Mouse (Mus musculus) liver, embryonic 16.5 days (tissue): ENCODE results near the gene Atp5j. TPM values are rescaled to one million over a fixed set of nuclear protein-coding genes. Genes with fewer than 3 reads are reported as not detected.

ENCODE experiments used
- ATAC-seq: fragments of 200-750 bp; cut with Nextera tagmentation; 2 replicates; pipeline ENCODE4 v1.8.0; 2017; ENCODE audit warnings: low read depth, mild to moderate bottlenecking, moderate number of reproducible peaks, moderate library complexity
- H3K27ac ChIP-seq: fragments of 300-500 bp; sonication (generic); 2 replicates; pipeline ENCODE4 v1.5.1; 2014; ENCODE audit warnings: mild to moderate bottlenecking, low read length
- H3K27me3 ChIP-seq: fragments of 300-500 bp; sonication (generic); 2 replicates; pipeline ENCODE4 v1.6.1; 2014; ENCODE audit warnings: low read depth, low read length, mixed read lengths; ENCODE audit not compliant: control insufficient read depth, insufficient read depth
- H3K36me3 ChIP-seq: fragments of 300-500 bp; sonication (generic); 2 replicates; pipeline ENCODE4 v1.6.1; 2014; ENCODE audit warnings: mild to moderate bottlenecking; ENCODE audit not compliant: control insufficient read depth, insufficient read depth
- H3K4me1 ChIP-seq: fragments of 300-500 bp; sonication (generic); 2 replicates; pipeline ENCODE4 v1.6.1; 2014; ENCODE audit warnings: low read depth, low read length, mixed read lengths; ENCODE audit not compliant: control insufficient read depth
- H3K4me2 ChIP-seq: fragments of 300-500 bp; sonication (generic); 2 replicates; pipeline ENCODE4 v1.6.1; 2014; ENCODE audit warnings: low read depth, low read length, mixed read lengths
- H3K4me3 ChIP-seq: fragments of 300-500 bp; sonication (generic); 2 replicates; pipeline ENCODE4 v1.5.1; 2014; ENCODE audit warnings: low read depth, mild to moderate bottlenecking, low read length
- H3K9ac ChIP-seq: fragments of 300-500 bp; sonication (generic); 2 replicates; pipeline ENCODE4 v1.6.1; 2014; ENCODE audit warnings: low read depth, low read length
- H3K9me3 ChIP-seq: fragments of 300-500 bp; sonication (generic); replicated peaks from 2 replicates; pipeline ENCODE4 v1.6.1; 2016; ENCODE audit warnings: low read length; ENCODE audit not compliant: control insufficient read depth
- WGBS: fragments of 180-500 bp; shearing (Covaris S2); extraction: QIAGEN DNeasy Blood & Tissue Kit; methylation state at CpG from one replicate; pipeline ENCODE4 v1.1.7; 2014; ENCODE audit not compliant: insufficient replicate concordance; 5-methylcytosine and 5-hydroxymethylcytosine counted together
- polyA plus RNA-seq: library from polyadenylated mRNA; unstranded; fragments of >200 nt; fragmentation: Nextera tagmentation; extraction: Ambion mirVana; gene quantifications from 2 replicates; pipeline ENCODE4 v1.2.1, GENCODE M21; 2015

The Atp5j gene
- polyA plus RNA-seq, 1 experiment from 2014 or later, result 490 TPM

- Histone ChIP-seq H3K4me1 (no peaks in the 10 kb centered on the region), H3K27ac (no peak overlapping the region), H3K4me3 (no peak overlapping the region), H3K36me3 (peaks cover 11% of the 10 kb centered on the region), H3K9me3 (no peaks in the 10 kb centered on the region), H3K4me2 (no peak overlapping the region), H3K9ac (no peak overlapping the region), H3K27me3 (no peaks in the 10 kb centered on the region)
- 71% methylated on average over 8 of the region's 8 CpGs for WGBS
- no peak for ATAC-seq
Measured at GRCm38 (mm10) chr16:84864656-84865055, 29.2 kb upstream of the Atp5j start.

GRCm38 (mm10) chr16:84853492-84853891 is 18.1 kb upstream of the Atp5j start:
- Histone ChIP-seq H3K4me3 (no peak overlapping the region), H3K36me3 (peaks cover 51% of the 10 kb centered on the region), H3K9me3 (no peaks in the 10 kb centered on the region), H3K4me2 (no peak overlapping the region), H3K27ac (no peak overlapping the region), H3K9ac (no peak overlapping the region), H3K4me1 (no peaks in the 10 kb centered on the region), H3K27me3 (no peaks in the 10 kb centered on the region)
- no peak for ATAC-seq
- 86% methylated on average over 6 of the region's 6 CpGs for WGBS

GRCm38 (mm10) chr16:84838576-84838975 is 3.2 kb upstream of the Atp5j start:
- H3K9ac ChIP-seq, result no peak overlapping the region
- no peaks in the 10 kb centered on the region for H3K9me3 ChIP-seq
- H3K4me1 ChIP-seq, result peaks cover 9% of the 10 kb centered on the region
- H3K4me3 ChIP-seq, result no peak overlapping the region
- peaks cover 7% of the 10 kb centered on the region for H3K36me3 ChIP-seq
- H3K27ac ChIP-seq, result no peak overlapping the region
- no peak for ATAC-seq
- no peaks in the 10 kb centered on the region for H3K27me3 ChIP-seq
- H3K4me2 ChIP-seq, result no peak overlapping the region
- WGBS, result 82% methylated on average over 2 of the region's 2 CpGs

GRCm38 (mm10) chr16:84835823-84836743 is 658 bp upstream of the Atp5j start:
- peak; percentile 12; the same call in 1 of the 2 replicates for ATAC-seq
- peaks cover 9% of the 10 kb centered on the region for H3K4me1 ChIP-seq
- H3K36me3 ChIP-seq, result peaks cover 4% of the 10 kb centered on the region
- peak overlapping the region; percentile 98 for H3K4me3 ChIP-seq
- H3K4me2 ChIP-seq, result peak overlapping the region; percentile 88
- no peaks in the 10 kb centered on the region for H3K9me3 ChIP-seq
- H3K27ac ChIP-seq, result peak overlapping the region; percentile 95
- 6% methylated on average over 29 of the region's 29 CpGs for WGBS
- peak overlapping the region; percentile 95 for H3K9ac ChIP-seq
- no peaks in the 10 kb centered on the region for H3K27me3 ChIP-seq

GRCm38 (mm10) chr16:84834745-84835440 is 532 bp downstream of the Atp5j start, which contains the start of gene Gabpa:
TSS of gene Gabpa (plus strand) at chr16:84834925.
- no peaks in the 10 kb centered on the region for H3K27me3 ChIP-seq
- peak within 1 kb of the TSS; percentile 88 for H3K4me2 ChIP-seq
- H3K4me1 ChIP-seq, result peaks cover 9% of the 10 kb centered on the region
- peak within 1 kb of the TSS; percentile 95 for H3K27ac ChIP-seq
- peak; percentile 92 for ATAC-seq
- H3K36me3 ChIP-seq, result peaks cover 14% of the 10 kb centered on the region
- peak within 1 kb of the TSS; percentile 98 for H3K4me3 ChIP-seq
- WGBS, result 0% methylated on average over 52 of the region's 52 CpGs
- no peaks in the 10 kb centered on the region for H3K9me3 ChIP-seq
- H3K9ac ChIP-seq, result peak within 1 kb of the TSS; percentile 95

GRCm38 (mm10) chr16:84834344-84834743 is 1.1 kb downstream of the Atp5j start:
- WGBS, result under 1% methylated on average over 22 of the region's 22 CpGs
- H3K4me1 ChIP-seq, result peaks cover 9% of the 10 kb centered on the region
- H3K27ac ChIP-seq, result peak overlapping the region; percentile 95
- peak; percentile 5; the same call in 1 of the 2 replicates for ATAC-seq
- H3K27me3 ChIP-seq, result no peaks in the 10 kb centered on the region
- H3K9me3 ChIP-seq, result no peaks in the 10 kb centered on the region
- peaks cover 17% of the 10 kb centered on the region for H3K36me3 ChIP-seq
- peak overlapping the region; percentile 88 for H3K4me2 ChIP-seq
- H3K9ac ChIP-seq, result peak overlapping the region; percentile 95
- H3K4me3 ChIP-seq, result peak overlapping the region; percentile 98

GRCm38 (mm10) chr16:84832736-84833135 is 2.7 kb downstream of the Atp5j start:
- H3K4me1 ChIP-seq, result peaks cover 9% of the 10 kb centered on the region
- H3K9me3 ChIP-seq, result no peaks in the 10 kb centered on the region
- H3K27me3 ChIP-seq, result no peaks in the 10 kb centered on the region
- 86% methylated on average over 5 of the region's 5 CpGs for WGBS
- H3K4me2 ChIP-seq, result no peak overlapping the region
- H3K27ac ChIP-seq, result no peak overlapping the region
- H3K36me3 ChIP-seq, result peaks cover 26% of the 10 kb centered on the region
- no peak overlapping the region for H3K9ac ChIP-seq
- ATAC-seq, result no peak
- H3K4me3 ChIP-seq, result no peak overlapping the region

- no peak for ATAC-seq
- H3K4me2 ChIP-seq, result no peak overlapping the region
- no peaks in the 10 kb centered on the region for H3K27me3 ChIP-seq
- H3K4me3 ChIP-seq, result no peak overlapping the region
- no peak overlapping the region for H3K9ac ChIP-seq
- no peak overlapping the region for H3K27ac ChIP-seq
- WGBS, result 70% methylated on average over 5 of the region's 5 CpGs
- H3K36me3 ChIP-seq, result peaks cover 34% of the 10 kb centered on the region
- peaks cover 8% of the 10 kb centered on the region for H3K4me1 ChIP-seq
- no peaks in the 10 kb centered on the region for H3K9me3 ChIP-seq
Measured at GRCm38 (mm10) chr16:84831696-84832095, 3.7 kb downstream of the Atp5j start.
